Mouse (Mus musculus) ZHBTc4 (cell line): ENCODE measurements around the gene Ralgapa2.

ENCODE experiments used
- DNase-seq: peaks from one replicate; pipeline ENCODE4 v3.0.0-alpha.2; 2011; ENCODE audit warnings: low read depth, low spot score

Gene Ralgapa2

DNA sequence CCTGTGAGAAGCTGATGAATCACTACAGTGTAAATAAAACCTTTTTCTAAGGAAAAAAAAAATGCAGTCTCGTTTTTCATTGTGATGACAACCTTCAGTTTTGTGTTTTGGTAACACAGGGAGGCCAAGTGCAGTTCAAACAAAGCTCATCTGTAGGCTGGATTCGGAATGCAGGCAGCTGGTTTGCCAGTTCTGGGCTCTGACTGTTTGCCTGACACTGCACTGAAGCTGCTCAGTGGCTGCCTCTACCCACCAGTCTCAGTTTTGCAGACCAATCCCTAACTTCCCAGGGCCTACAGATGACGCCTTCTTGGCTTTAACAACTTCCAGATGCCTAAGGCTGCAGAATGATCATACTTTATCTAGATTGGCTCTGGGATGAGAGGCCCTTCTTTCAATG is 205.1 kb downstream of the Ralgapa2 start:
- DNase-seq: no peak

DNA sequence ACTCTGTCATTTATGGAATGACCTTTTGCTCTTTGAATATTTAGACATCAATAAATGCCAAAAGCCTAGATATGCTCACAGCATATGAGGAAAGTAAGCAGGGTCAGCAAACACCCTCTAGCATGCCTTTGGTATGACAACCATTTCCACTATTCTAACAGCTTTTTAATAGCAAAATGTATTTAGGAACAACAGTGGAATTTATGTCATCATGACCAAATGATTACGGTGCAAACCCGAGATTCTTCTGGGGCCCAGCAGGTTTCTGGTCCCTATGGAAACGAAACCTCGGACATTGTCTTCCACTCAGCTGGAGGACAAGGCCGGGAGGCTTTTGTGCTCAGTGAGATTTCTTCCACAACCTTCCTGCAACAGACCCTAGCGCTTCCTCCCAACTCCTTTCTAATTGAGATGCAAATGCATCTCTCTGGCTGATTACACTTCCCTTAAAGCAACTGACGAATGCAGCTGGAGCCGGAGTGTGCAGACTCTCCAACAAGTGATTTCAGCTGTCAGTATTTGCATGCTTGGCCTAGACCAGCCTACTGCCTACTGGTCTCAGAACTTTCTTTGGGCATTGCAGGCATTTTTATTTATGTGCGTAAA is 209.9 kb downstream of the Ralgapa2 start:
- DNase-seq: peak; percentile 93

DNA sequence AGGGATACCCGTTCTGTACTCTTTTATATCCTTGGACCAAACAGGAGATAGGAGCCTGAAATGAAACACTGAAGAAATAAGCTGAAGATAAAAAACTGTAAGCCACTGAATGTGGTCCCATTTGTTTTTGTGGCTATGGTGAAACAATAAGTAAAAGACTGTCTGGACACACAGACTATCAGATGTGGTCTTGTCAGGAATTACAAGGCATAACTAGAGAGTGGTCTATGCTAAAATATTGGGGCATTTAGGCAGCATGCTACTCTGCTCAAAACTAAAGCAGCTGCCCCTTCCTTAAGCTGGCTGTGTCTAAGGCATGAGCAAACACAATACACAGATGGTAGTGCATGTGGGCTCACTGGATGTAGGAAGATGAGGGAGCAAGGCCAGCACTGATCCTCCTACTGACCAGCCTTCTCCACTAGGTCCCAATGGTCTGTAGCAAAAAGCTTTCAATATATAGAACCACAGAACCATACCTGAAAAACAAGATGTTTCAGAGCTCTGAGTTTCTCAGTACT is 211.6 kb downstream of the Ralgapa2 start:
- DNase-seq: no peak

DNA sequence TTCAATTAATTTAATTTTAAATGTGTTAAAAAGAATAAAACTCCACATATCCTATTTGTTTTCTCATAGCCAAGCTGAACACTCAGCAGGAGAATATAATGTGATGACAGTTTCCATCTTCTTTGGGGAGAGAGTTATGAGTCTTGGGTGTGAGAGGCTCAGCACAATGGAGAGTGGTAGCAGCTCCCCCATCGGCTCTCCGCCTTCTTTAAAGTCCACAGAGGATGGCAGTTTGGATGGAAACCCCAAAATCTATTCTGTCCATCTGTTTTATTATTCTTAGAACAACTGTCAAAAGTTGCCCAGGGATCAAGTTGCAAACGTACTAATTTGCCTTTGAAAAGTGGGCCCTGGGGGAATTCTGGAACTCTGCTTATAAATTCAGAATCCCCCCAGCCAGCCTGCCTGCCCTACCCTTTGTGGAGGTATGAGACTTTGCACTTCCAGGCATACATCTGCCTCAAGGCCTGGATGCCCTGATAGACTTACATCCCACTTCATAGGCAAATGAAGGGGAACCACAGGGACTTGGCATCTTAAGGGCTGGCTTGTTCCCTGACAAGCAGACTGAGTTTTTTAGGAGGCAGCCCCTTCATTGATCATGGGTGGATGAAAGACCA is 212.2 kb downstream of the Ralgapa2 start:
- DNase-seq: peak; percentile 39

DNA sequence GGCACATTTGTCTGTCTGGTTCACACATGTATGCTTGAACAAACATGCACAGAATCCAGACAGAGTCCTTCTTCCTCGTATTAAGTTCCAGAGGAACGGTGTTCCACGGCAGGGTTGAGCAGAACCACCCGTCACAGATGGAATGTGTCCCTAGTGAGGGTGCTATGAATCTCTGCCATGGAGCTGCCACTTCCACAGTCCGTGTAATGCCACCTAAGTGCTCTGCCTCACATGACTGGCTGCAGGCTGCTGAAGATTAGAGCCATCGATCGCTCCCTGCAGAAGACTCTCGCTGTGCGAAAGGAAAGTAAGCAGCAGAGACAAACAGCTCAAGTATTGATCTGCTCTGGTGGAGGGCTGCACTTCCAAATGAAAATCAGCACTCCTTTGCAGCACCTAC is 218.6 kb downstream of the Ralgapa2 start:
- DNase-seq: no peak

DNA sequence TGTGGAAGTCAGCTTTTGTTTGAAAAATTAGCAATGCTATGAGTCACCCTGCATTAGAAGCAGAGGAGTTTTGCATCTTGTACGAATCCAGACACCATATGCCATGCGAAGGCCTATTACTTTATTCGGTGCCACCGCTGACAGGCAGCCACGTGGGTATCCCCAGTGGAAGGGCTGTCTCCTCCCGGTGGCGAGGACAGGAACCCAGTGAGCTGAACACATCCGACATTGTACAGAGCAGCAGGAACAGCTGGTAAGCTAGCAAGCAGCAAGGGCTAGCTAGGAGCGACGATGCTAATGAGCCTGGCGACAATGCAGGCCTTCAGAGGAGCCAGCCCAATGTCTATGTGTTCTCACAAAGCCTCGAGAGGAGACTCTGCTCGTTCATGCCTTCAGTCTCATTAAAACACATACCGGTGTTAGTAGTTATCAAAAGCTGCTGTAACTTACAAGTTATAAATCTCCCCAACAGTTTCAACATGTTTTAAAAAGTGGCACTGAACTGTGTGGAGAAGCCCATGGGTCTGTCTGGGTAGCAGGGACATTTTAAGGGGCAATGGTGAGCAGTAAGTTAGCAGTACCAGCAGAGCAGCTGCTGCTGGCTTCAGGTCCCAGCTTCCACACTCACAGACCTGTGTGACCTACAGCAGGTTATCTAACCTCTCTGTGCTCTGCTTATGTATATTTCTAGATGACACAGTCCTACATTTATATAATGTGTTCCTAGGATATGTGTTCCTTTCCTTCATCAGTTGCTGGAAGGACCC is 221.1 kb downstream of the Ralgapa2 start:
- DNase-seq: peak; percentile 32

DNA sequence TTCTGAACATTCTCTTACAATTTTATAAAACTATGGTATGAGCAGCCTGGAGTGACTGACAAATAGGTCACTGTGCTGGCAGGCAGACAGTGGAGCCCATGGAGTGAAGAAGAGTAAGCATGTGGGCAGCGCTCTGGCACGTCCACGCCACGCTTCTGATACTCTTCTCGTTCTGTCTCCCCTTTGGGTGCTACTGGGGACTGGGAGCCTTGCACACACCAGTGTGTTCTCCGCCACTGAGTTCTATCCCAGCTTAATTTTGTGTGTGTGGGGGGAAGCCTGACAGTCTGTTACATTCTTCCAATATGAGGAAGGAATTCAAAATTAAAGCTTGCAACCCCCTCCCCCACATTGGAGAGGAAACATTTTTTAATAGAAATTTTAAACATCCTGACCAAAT is 221.8 kb downstream of the Ralgapa2 start:
- no peak for DNase-seq

DNA sequence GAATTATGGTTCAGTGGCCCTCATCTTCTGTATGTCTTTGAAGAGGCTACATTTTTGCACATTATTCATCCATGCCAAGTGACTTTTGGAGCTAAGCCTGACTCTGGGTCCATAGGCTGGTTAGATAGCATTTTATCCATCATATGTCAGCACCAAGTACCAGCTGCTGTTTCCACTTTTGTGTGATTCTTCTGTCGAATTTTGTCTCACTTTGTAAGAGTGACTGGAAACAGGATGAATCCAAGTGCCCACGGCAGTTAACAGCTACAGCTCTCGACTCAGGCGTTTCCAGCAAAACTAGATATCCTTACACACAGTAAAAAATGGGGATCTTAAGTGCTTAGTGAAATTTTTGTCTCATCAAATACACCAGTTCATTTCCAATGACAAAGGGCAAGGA is 222.8 kb downstream of the Ralgapa2 start:
- no peak for DNase-seq

DNA sequence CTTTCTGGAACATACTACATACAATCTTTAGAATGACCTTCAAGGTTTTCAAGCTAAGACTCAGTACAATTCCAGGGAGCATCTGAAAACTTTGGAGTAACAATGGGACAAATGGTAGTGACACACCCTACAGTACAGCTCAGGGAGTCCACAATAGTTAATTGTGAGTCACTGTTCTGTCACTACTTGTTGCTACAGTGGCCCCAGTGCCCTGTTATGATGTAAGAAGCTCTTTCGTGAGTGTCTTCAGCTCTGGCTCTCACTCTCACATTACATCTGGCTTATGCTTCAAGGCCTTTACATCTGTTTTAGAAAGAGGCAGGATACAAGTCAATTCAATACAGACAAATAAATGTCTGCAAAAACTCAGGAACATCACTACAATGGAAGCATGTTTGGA is 223.8 kb downstream of the Ralgapa2 start:
- DNase-seq: no peak

DNA sequence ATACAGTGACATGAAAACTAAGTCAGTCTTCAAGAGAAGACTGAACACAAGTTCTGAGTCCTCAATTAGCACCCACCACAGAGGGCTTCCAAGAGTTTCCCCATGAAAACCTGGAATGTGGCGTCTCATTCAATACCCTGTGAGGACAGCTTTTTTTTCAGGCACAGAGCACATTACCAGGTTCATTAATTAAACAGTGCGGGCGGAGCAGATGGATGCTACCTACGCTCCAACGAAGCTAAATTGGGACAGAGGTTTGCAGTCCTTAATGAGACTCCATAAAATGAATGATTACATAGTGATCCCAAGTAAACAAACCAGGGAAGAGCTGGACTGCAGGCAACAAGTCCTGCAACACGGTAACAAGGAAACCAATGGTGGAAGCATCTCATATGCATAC is 224.6 kb downstream of the Ralgapa2 start:
- DNase-seq: no peak

DNA sequence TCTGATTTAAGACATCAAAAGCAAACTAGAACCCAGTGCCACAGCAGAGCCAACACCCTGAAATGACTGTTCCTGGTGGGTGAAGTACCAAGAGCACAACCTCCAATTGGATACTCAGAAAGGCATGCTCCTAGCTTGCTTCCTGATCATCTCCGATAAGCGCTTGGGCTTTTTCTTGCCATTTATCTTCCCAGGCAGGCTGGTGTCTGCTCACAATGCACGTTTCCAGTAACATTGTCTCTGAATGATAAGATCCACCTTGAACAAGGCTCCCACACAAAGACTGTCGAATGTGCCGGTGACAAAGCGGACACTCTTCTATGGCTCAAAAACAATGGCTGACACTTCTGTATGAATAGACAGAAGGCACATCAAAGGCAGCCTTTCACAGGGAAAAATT is 230.8 kb downstream of the Ralgapa2 start:
- DNase-seq: no peak

DNA sequence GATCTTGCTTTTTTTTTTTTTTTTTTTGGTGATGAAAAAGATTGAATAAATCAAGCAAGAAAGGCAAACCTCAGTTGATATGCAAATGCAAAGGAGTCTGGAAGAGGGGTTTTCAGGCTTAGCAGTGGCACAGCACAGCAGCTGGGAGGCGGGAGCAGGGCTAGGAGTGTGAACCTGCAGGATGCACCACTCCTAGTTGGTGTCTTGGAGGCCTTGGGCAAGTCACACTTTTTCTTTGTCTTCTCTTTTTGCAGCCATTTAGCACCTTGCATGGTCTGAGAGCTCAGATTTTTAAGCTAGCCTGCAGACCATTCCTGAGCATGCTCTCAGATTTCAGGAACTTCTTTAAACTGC is 231.2 kb downstream of the Ralgapa2 start:
- DNase-seq: no peak

DNA sequence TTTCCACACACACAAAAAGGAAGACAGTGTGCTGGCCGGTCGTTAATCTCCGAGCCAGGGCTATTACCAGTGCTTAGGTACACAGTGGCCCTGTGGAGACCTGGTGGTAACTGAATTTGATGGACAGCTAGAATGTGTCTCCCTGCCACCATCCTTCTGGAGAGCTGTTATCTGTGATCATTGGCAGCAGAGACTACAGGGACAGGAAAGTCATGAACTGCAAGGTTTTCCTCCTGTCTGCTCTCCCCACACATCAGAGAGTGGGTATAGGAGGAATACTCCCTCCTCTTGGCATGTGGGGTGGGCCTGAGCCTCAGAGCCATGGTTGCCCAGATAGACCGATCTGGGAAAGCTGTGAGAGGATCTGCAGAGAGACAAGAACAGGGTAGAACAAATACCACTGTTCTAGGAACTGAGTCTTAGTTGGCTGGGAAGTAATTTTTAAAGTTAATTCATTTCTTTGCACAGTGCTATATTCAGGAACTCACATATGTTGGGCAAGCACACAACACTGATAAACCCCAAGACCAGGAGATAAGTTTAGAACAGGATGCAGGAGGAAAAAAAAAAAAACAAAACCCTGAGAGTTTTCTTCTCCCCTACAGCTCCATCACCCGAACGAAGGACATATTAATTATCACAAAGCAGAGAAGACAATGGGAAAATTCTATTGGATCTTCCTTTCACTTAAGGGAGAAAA is 231.8 kb downstream of the Ralgapa2 start:
- no peak for DNase-seq

DNA sequence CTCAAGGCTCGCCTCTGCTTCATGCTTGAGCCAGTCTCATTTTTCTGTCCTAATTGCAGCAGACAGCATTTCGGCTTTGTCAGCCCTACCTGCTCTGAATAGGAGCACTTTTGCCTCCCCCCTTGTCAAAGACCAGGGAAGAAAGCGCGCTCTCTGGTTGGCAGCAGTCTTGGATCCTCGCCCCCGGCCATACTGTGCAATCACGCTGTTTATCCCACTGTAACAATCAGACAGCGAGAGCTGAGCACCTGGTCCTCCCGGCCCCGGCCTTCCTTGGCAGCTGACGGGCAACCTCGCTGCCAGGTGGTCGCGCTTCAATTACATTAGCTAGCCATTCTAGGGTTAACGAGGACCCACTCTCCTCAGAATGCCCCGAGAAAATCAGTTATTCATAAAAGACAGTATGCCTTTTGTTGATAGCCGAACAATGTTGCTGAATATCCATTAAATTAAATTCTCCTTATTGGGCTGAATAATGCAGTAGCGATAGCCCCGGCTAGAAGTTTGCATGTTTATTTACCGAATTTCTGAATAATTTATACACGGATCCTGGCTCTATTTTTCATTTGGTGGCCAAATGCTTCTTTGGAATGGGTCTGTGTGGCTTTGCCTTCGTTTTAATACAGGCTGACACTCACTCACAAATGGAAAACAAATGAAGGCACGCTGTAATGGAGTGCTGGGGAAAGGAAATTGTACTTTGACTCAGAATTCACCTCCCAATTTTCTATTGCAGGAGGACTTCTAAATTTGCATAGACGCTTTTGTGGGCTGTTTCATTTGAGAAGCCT is 232.5 kb downstream of the Ralgapa2 start:
- no peak for DNase-seq

DNA sequence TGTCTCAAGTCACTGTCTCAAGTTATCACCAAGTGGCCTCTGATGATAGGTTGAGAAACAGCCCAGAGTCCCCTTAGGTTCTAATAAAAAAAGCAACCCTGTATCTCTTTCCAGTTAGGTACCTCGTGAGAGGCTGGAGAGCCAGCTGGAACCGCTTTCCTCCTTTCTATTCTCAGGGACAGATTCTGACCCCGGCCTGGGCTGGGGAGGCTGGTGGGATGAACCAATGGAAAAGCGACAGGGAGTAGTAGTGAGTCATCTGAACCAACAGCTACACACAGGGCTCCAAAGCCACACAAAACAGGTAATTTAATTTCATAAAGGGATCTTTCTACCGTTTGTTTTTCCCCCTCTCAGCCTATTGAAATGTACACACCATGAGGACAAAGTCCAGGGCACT is 233.8 kb downstream of the Ralgapa2 start:
- peak; percentile 40 for DNase-seq

DNA sequence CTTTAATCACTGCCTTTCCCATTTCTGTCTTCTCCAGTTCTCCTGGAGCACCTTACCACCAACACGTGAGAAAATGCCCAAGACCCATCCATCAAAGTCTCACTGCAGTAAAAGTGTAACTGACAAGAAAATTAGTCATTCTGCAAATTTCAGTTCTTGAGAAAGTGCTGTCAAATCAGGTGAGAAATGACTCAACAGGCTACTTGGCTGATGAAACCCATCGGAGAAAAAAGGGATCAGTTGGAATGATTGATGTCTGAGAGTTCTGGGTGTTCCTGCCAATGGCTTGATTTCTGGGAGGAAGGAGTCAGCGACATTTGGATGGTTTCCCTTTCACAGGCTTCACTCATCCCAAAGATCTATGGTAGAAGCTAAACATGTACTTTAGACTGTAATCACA is 245.6 kb downstream of the Ralgapa2 start:
- no peak for DNase-seq

DNA sequence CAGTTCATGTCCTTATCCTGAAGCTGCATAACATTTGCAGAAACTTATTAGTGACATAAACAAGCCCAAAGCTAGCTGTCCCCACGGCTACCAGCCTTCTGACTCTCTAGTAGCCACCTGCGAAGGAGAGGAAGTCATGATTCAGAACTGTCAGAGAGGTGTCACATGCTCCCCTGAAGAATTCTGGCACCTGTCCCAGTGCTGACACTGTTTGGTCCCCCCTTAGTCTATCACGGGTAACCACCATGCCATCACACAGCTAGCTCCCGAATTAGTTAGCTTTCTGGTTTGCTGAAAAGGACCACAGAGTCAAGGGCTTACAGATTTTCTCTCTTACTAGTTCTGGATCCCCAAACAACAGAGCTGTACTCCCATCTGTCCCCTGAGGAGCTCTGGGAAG is 247.1 kb downstream of the Ralgapa2 start:
- no peak for DNase-seq

DNA sequence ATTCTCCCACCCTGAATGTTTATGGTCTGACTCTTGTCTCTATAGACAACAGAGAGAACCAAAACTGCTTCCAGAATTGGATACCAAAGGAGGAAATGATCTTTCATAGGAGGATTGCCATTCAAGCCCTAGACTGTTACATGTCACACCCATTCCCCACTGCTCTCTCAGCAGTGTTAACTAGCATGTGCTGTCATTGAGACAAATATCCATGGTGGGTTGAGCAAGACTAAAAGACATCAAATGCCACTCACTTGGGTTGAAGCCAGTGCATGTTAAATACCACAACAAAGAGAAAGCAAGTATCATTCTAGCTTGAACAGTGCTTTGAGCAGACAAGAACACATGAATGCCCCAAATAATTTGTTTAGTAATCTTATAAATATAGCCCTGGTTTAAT is 249.2 kb downstream of the Ralgapa2 start:
- DNase-seq: no peak

DNA sequence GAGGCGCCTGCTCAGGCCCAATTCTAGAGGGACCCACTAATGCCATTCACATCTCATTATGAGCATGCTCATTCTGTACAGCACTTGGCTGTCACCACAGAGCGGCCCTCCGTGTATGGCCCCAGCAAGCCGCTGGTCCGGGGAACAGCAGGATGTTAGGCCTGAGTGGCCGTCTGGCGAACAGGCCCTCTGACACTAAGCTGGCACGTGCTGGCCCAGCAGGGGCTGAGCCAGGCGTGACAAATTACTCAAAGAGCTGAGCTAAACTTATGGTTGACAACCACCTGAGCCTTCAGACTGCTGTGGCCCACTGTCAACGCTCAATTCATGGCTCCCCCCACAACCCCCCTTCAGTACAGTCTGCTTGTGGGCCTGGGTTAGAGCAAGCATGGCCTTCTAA is 249.9 kb downstream of the Ralgapa2 start:
- DNase-seq: no peak

DNA sequence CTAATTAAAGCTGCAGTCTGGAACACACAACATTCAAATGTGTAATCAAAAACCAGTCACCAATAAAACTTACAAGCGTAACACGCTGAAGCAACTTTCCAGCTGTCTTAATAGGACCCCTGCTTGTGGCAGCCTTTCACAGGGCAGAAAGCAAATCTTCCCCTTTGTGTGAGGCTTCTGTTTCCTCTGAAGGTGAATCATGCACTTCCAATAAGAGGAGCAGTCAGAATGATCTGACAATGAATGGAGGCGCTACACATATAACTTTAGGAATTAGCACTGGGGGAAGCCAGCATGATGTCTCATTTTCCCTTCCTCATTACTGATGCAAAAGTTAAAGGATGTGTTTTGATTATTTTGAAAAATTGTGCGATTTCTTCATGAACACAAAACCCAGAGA is 251.0 kb downstream of the Ralgapa2 start:
- no peak for DNase-seq

DNA sequence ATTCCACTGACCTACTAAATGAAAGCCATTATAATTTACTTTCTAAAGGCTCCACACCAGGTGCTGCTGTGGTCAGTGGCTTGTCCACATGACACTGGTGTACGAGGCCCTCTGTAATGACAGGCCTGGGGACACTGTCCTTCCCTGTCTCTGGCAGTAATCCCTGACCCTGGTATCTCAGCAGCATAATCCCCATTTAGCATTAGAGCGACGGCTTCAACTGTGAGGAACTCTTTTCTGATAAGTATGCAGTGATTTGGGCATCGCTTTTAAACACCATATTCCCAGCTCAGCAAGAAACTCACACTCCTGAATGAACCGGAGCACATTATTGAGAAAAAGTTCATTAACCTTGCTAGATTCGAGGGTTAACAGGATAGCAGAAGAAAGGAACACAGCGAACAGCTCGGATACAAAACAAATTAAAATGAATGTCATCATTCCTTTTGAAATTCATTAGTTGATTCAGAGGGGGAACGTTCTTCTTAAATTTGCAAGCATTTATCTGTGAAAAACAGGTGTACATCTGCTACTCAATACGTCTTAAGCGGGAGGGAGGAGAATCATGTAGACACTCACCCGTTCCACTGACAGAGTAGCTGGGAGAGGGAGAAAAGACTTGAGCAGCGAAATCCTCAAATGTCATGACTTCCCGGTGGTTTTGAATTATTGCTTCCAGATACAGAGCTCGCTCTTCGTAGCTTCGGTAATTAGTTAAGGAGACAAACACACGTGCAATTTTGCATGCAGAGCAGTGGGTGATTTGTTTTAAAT is 252.2 kb downstream of the Ralgapa2 start:
- no peak for DNase-seq
